Mouse (Mus musculus): ENCODE data around the gene Catsper4. TPM values are rescaled to one million over a fixed set of nuclear protein-coding genes. Genes with fewer than 3 reads are reported as not detected.

Catsper4 gene
- polyA plus RNA-seq, 1 experiment from 2014 or later: not detected

DNA sequence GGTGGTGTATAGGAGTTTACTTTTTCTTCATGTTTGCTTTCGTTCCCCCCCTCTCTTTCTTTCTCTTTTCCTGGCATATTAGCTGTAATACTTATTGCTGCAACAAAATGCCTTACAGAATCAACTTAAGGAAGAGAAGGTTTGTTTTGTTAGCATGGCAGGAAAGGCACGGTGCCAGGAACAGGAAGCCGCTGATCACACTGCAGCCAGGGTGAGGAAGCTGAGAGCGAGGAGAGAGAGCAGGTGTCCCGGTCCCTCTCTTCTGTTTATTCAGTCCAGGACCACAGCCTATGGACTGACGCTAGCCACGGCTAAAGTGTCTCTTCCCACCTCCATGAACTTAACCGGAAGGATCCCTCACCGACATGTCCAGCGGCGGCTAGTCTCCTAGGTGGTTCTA is 31.2 kb upstream of the Catsper4 start:
- Histone ChIP-seq H3K4me2 (no peak overlapping the region), H3K27ac (ENCODE audit: low read depth, low read length) (no peak overlapping the region), H3K27me3 (ENCODE audit: control insufficient read depth, insufficient read depth, low read length) (peaks cover 8% of the 10 kb centered on the region), H3K4me1 (ENCODE audit: control insufficient read depth, insufficient read depth, low read length) (peaks cover 38% of the 10 kb centered on the region), H3K9me3 (ENCODE audit: control insufficient read depth, low read length) (no peaks in the 10 kb centered on the region), H3K36me3 (ENCODE audit: control insufficient read depth, insufficient read depth, low read length) (no peaks in the 10 kb centered on the region), H3K4me3 (ENCODE audit: low read depth, low read length) (no peak overlapping the region), H3K9ac (ENCODE audit: low read length) (no peak overlapping the region)
- ATAC-seq (ENCODE audit: low FRiP score): no peak
- 60% methylated on average over 11 of the region's 11 CpGs for WGBS
- DNase-seq (ENCODE audit: low spot score, missing footprints): no peak

DNA sequence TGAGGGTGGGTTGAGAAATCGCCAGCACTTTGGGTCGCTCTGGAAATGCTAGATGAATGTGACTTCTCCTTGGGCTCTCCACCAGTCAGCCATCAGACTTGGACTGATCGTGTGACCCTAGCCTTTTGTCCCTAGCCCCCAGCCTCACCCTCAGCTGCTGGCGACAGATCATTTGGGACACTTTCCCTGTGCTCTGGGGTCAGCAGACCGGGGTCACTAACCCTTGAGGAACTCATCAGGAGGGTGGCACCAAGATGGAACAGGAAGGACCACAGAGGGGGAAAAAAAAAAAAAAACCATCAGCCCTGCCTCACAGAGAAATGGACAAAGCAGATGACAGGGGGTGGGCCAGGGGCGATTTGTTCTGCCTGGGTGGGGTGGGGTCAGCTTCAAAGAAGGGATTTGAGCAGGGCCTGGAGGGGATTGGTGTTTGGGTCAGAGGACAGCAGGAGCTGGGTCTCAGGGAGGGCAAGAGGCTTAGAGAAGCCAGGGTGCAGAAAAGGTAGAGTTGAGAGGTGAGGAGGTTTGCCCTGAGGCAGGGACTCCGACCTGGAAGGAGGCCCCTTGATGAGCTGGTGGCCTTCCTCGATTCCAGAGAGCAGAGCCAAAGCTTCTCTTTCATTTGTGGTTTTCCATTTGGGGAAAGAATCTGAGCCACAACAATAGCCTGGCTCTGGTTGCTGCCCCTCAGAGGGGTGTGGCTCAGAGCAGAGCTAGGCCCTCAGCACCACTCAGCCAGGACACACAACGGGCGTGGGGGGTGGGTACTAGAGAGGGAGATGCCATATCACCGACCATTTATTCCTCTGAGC is 30.2 kb upstream of the Catsper4 start:
- WGBS: 4% methylated on average over 11 of the region's 11 CpGs
- Histone ChIP-seq H3K36me3 (ENCODE audit: control insufficient read depth, insufficient read depth, low read length) (no peaks in the 10 kb centered on the region), H3K9ac (ENCODE audit: low read length) (0 out of 2 replicates have a peak overlapping the region, but pooled peaks have one; percentile 2), H3K9me3 (ENCODE audit: control insufficient read depth, low read length) (no peaks in the 10 kb centered on the region), H3K27ac (ENCODE audit: low read depth, low read length) (no peak overlapping the region), H3K4me3 (ENCODE audit: low read depth, low read length) (no peak overlapping the region), H3K27me3 (ENCODE audit: control insufficient read depth, insufficient read depth, low read length) (peaks cover 17% of the 10 kb centered on the region), H3K4me1 (ENCODE audit: control insufficient read depth, insufficient read depth, low read length) (peaks cover 38% of the 10 kb centered on the region), H3K4me2 (no peak overlapping the region)
- peak; percentile 92 for DNase-seq (ENCODE audit: low spot score, missing footprints)
- ATAC-seq (ENCODE audit: low FRiP score): 0 out of 2 replicates have a peak, but pooled peaks have one; percentile 28

- H3K27ac ChIP-seq (ENCODE audit: low read depth, low read length): no peak overlapping the region
- H3K4me3 ChIP-seq (ENCODE audit: low read depth, low read length): no peak overlapping the region
- peaks cover 43% of the 10 kb centered on the region for H3K4me1 ChIP-seq (ENCODE audit: control insufficient read depth, insufficient read depth, low read length)
- DNase-seq (ENCODE audit: low spot score, missing footprints): peak; percentile 92
- peak overlapping the region; percentile 44; the same call in 1 of the 2 replicates for H3K9ac ChIP-seq (ENCODE audit: low read length)
- H3K4me2 ChIP-seq: peak overlapping the region; percentile 17
- WGBS: 3% methylated on average over 19 of the region's 19 CpGs
- no peaks in the 10 kb centered on the region for H3K9me3 ChIP-seq (ENCODE audit: control insufficient read depth, low read length)
- H3K36me3 ChIP-seq (ENCODE audit: control insufficient read depth, insufficient read depth, low read length): no peaks in the 10 kb centered on the region
- 0 out of 2 replicates have a peak, but pooled peaks have one; percentile 18 for ATAC-seq (ENCODE audit: low FRiP score)
- peaks cover 25% of the 10 kb centered on the region for H3K27me3 ChIP-seq (ENCODE audit: control insufficient read depth, insufficient read depth, low read length)
These were observed 29.4 kb upstream of the Catsper4 start for GRCm38 (mm10) chr4:134256407-134257197.

DNA sequence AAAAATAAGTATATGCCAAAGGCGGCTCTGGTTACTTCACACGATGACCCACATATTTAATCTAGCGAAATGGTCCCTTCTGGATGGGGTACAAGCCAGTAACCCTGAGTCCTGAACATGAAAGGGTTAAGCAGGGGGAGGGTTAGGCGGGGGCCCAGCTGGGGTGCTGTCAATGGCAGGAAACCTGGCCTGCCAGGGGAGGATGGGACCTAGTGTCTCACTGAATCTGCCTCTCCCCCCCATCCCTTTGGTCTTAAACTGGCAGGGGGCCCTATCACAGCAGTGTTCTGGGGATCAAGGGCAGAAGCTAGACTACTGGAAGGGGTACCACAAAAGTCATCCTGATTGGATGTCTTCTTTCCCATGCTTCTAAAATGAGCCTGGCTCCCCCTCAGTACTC is 28.7 kb upstream of the Catsper4 start:
- no peak overlapping the region for H3K27ac ChIP-seq (ENCODE audit: low read depth, low read length)
- no peak for ATAC-seq (ENCODE audit: low FRiP score)
- H3K27me3 ChIP-seq (ENCODE audit: control insufficient read depth, insufficient read depth, low read length): peaks cover 33% of the 10 kb centered on the region
- no peaks in the 10 kb centered on the region for H3K9me3 ChIP-seq (ENCODE audit: control insufficient read depth, low read length)
- no peaks in the 10 kb centered on the region for H3K36me3 ChIP-seq (ENCODE audit: control insufficient read depth, insufficient read depth, low read length)
- peak; percentile 89 for DNase-seq (ENCODE audit: low spot score, missing footprints)
- no peak overlapping the region for H3K9ac ChIP-seq (ENCODE audit: low read length)
- H3K4me1 ChIP-seq (ENCODE audit: control insufficient read depth, insufficient read depth, low read length): peaks cover 50% of the 10 kb centered on the region
- 12% methylated on average over 4 of the region's 4 CpGs for WGBS
- H3K4me3 ChIP-seq (ENCODE audit: low read depth, low read length): no peak overlapping the region
- H3K4me2 ChIP-seq: peak overlapping the region; percentile 17; the same call in 1 of the 2 replicates

DNA sequence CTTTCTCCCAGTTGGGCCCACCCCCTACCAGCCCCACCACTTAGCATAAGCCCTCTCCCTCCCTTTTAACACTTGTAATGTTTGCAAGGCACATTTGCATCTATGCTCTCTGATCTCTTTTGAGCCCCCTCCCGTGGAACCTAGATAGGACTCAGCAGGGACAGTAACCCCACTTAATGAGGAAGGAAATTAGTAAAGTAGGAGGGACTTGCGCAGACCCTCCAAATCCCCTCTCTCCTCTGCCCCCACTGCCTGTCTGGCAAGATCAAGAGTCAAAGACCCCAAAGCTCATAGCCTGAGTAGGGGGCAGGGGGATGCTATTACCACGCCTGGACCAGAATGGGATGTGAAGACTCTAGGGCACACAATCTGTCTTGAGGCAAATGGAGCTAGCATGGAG is 27.7 kb upstream of the Catsper4 start:
- peaks cover 43% of the 10 kb centered on the region for H3K27me3 ChIP-seq (ENCODE audit: control insufficient read depth, insufficient read depth, low read length)
- no peak for ATAC-seq (ENCODE audit: low FRiP score)
- no peak overlapping the region for H3K4me3 ChIP-seq (ENCODE audit: low read depth, low read length)
- no peaks in the 10 kb centered on the region for H3K36me3 ChIP-seq (ENCODE audit: control insufficient read depth, insufficient read depth, low read length)
- WGBS: 3% methylated on average over 3 of the region's 3 CpGs
- no peak overlapping the region for H3K4me2 ChIP-seq
- no peak overlapping the region for H3K9ac ChIP-seq (ENCODE audit: low read length)
- H3K27ac ChIP-seq (ENCODE audit: low read depth, low read length): no peak overlapping the region
- no peaks in the 10 kb centered on the region for H3K9me3 ChIP-seq (ENCODE audit: control insufficient read depth, low read length)
- peak; percentile 81 for DNase-seq (ENCODE audit: low spot score, missing footprints)
- peaks cover 60% of the 10 kb centered on the region for H3K4me1 ChIP-seq (ENCODE audit: control insufficient read depth, insufficient read depth, low read length)

GRCm38 (mm10) chr4:134253722-134254324 is 26.6 kb upstream of the Catsper4 start, which contains the start of gene Grrp1:
Gene Grrp1 (minus strand): TSS chr4:134254106.
- peak within 1 kb of the TSS; percentile 9; the same call in 1 of the 2 replicates for H3K4me3 ChIP-seq (ENCODE audit: low read depth, low read length)
- peaks cover 62% of the 10 kb centered on the region for H3K4me1 ChIP-seq (ENCODE audit: control insufficient read depth, insufficient read depth, low read length)
- WGBS: under 1% methylated on average over 13 of the region's 13 CpGs
- DNase-seq (ENCODE audit: low spot score, missing footprints) (peak; percentile 95), ATAC-seq (ENCODE audit: low FRiP score) (no peak)
- no peak within 1 kb of the TSS for H3K27ac ChIP-seq (ENCODE audit: low read depth, low read length)
- H3K9me3 ChIP-seq (ENCODE audit: control insufficient read depth, low read length): no peaks in the 10 kb centered on the region
- H3K9ac ChIP-seq (ENCODE audit: low read length): no peak within 1 kb of the TSS
- peaks cover 49% of the 10 kb centered on the region for H3K27me3 ChIP-seq (ENCODE audit: control insufficient read depth, insufficient read depth, low read length)
- H3K4me2 ChIP-seq: peak within 1 kb of the TSS; percentile 28; the same call in 1 of the 2 replicates
- no peaks in the 10 kb centered on the region for H3K36me3 ChIP-seq (ENCODE audit: control insufficient read depth, insufficient read depth, low read length)

- H3K9me3 ChIP-seq (ENCODE audit: control insufficient read depth, low read length): no peaks in the 10 kb centered on the region
- no peak overlapping the region; the same call in 1 of the 2 replicates for H3K4me3 ChIP-seq (ENCODE audit: low read depth, low read length)
- H3K27me3 ChIP-seq (ENCODE audit: control insufficient read depth, insufficient read depth, low read length): peaks cover 55% of the 10 kb centered on the region
- H3K4me1 ChIP-seq (ENCODE audit: control insufficient read depth, insufficient read depth, low read length): peaks cover 62% of the 10 kb centered on the region
- peak overlapping the region; percentile 6; the same call in 1 of the 2 replicates for H3K4me2 ChIP-seq
- 4% methylated on average over 15 of the region's 15 CpGs for WGBS
- ATAC-seq (ENCODE audit: low FRiP score) (no peak), DNase-seq (ENCODE audit: low spot score, missing footprints) (peak; percentile 91)
- H3K9ac ChIP-seq (ENCODE audit: low read length): no peak overlapping the region
- H3K36me3 ChIP-seq (ENCODE audit: control insufficient read depth, insufficient read depth, low read length): no peaks in the 10 kb centered on the region
- no peak overlapping the region for H3K27ac ChIP-seq (ENCODE audit: low read depth, low read length)
These were observed 25.9 kb upstream of the Catsper4 start for GRCm38 (mm10) chr4:134252911-134253721.
